Mouse (Mus musculus): ENCODE data around the gene Ilkap. TPM values are rescaled to one million over a fixed set of nuclear protein-coding genes. Genes with fewer than 3 reads are reported as not detected.
A peak's percentile ranks its signal among the peaks of the same experiment; 100 is the strongest.

The Ilkap gene
- polyA plus RNA-seq, 1 experiment = 80.3 TPM

DNA sequence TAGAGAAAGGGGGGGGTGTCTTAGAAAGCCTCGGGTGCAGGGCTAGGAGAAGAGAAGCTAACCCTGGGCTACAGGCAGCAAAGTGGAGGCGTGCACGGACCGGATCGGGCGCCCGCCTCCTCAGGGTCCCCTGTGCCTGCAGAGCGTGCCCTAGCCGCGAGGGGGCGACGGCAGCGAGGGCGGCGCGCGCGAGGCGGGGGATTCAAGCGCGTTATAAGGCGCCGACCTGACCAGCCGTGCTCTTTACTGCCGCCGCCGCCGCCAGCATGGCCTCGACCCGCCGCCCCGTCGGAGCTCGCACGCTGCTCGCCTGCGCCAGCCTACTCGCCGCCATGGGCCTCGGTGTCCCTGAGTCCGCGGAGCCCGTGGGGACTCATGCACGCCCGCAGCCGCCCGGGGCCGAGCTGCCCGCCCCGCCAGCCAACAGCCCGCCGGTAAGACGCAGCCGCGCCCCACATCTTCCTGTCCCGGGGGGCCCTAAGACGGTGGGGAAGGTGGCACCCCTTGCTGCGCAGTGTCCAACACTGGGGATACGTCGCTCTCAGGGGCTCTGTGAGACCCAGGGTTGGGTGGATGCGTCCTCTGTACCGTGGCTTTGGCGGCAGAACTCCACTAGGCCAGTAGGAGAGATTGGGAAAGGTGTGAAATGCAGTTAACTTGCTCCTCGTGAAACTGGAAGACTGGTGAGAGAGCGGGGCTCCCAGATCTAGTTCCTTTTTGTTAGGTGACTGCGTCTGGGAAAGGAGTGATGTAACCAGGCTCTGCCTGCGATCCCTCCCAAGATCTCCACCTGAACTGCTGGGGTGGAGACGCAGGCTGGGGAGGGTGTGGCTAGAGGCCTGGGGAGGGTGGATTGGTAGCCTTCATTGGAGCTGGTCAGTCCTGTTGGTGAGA lies 32.2 kb downstream of the Ilkap start, which contains the start of gene Erfe:
Gene Erfe (plus strand): TSS at position 216 of the 894 bp plus-strand sequence.
- H3K4me2 ChIP-seq (ENCODE audit: low read depth) = peak within 1 kb of the TSS; percentile 69
- H3K79me2 ChIP-seq (ENCODE audit: control insufficient read depth, insufficient read depth) = no peaks in the 10 kb centered on the region
- H3K36me3 ChIP-seq (ENCODE audit: control insufficient read depth, insufficient read depth) = peaks cover 9% of the 10 kb centered on the region
- H3K4me3 ChIP-seq = peak within 1 kb of the TSS; percentile 28
- no peaks in the 10 kb centered on the region for H3K27me3 ChIP-seq (ENCODE audit: control insufficient read depth, insufficient read depth, insufficient read length)
- peak within 1 kb of the TSS; percentile 24 for H3ac ChIP-seq (ENCODE audit: control insufficient read depth, insufficient read length)
- TF ChIP-seq MYOD1 (IDR thresholded peaks at IDR 0.05; ENCODE audit: control insufficient read depth in 1 of 3, insufficient read length in 2 of 3, low read depth in 2 of 3) = peak in 1 of 3 experiments; percentile 24
- TF ChIP-seq MYOG (IDR thresholded peaks at IDR 0.05; ENCODE audit: control insufficient read depth in 1 of 3, insufficient read depth in 1 of 3, insufficient read length in 2 of 3, low read depth in 2 of 3) = no peak
- peak; percentile 80 for TF ChIP-seq POLR2AphosphoS2 (IDR thresholded peaks at IDR 0.05; ENCODE audit: insufficient read length, low read depth)
- no peak for TF ChIP-seq MAX (IDR thresholded peaks at IDR 0.05; ENCODE audit: low read depth)
- TF ChIP-seq TCF3 (IDR thresholded peaks at IDR 0.05; ENCODE audit: insufficient read length, low read depth) = no peak
- TF ChIP-seq REST (IDR thresholded peaks at IDR 0.05; ENCODE audit: insufficient read depth, insufficient read length) = no peak
- no peak for TF ChIP-seq CEBPB (IDR thresholded peaks at IDR 0.05; ENCODE audit: insufficient read depth, poor library complexity, severe bottlenecking)
- TF ChIP-seq POLR2A (IDR thresholded peaks at IDR 0.05; ENCODE audit: insufficient read length, low read depth) = peak; percentile 63
- TF ChIP-seq E2F4 (IDR thresholded peaks at IDR 0.05; ENCODE audit: insufficient read depth) = peak; percentile 88

DNA sequence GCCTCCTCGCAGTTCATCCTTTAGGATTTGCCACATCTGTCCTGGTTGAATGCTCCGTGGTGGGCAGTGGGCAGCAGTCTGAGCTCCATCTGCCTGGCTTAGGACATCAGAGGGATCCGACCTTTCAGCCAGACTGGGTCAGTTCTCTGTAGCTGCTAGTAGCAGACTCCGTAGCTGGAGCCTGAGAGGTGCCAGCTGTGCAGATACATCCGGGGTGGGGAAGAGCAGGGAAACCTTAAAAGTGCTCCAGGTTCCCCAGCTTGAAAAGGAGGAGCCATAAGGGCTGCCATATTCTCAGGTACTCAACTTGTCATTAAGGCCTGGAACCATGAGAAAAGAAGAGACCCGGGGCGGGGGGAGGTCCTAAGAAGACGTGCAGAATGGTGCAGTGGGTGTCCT lies 32.8 kb downstream of the Ilkap start:
- peak overlapping the region; percentile 28 for H3K4me3 ChIP-seq
- H3ac ChIP-seq (ENCODE audit: control insufficient read depth, insufficient read length) = peak overlapping the region; percentile 24
- H3K27me3 ChIP-seq (ENCODE audit: control insufficient read depth, insufficient read depth, insufficient read length) = no peaks in the 10 kb centered on the region
- H3K36me3 ChIP-seq (ENCODE audit: control insufficient read depth, insufficient read depth) = peaks cover 13% of the 10 kb centered on the region
- H3K79me2 ChIP-seq (ENCODE audit: control insufficient read depth, insufficient read depth) = no peaks in the 10 kb centered on the region
- peak overlapping the region; percentile 30 for H3K4me2 ChIP-seq (ENCODE audit: low read depth)
- TF ChIP-seq USF1 (IDR thresholded peaks at IDR 0.05; ENCODE audit: low read depth) = no peak
- no peak for TF ChIP-seq TCF3 (IDR thresholded peaks at IDR 0.05; ENCODE audit: insufficient read length, low read depth)
- no peak for TF ChIP-seq POLR2A (IDR thresholded peaks at IDR 0.05; ENCODE audit: insufficient read length, low read depth)
- TF ChIP-seq MYOD1 (IDR thresholded peaks at IDR 0.05; ENCODE audit: control insufficient read depth in 1 of 3, insufficient read length in 2 of 3, low read depth in 2 of 3) = peak in 1 of 3 experiments; percentile 1
- TF ChIP-seq POLR2AphosphoS2 (IDR thresholded peaks at IDR 0.05; ENCODE audit: insufficient read length, low read depth) = peak; percentile 34
- TF ChIP-seq REST (IDR thresholded peaks at IDR 0.05; ENCODE audit: insufficient read depth, insufficient read length) = no peak

- H3K36me3 ChIP-seq (ENCODE audit: control insufficient read depth, insufficient read depth) = peaks cover 14% of the 10 kb centered on the region
- no peaks in the 10 kb centered on the region for H3K79me2 ChIP-seq (ENCODE audit: control insufficient read depth, insufficient read depth)
- H3K27me3 ChIP-seq (ENCODE audit: control insufficient read depth, insufficient read depth, insufficient read length) = no peaks in the 10 kb centered on the region
- TF ChIP-seq MAX (IDR thresholded peaks at IDR 0.05; ENCODE audit: low read depth) (no peak), USF1 (IDR thresholded peaks at IDR 0.05; ENCODE audit: low read depth) (no peak), POLR2A (IDR thresholded peaks at IDR 0.05; ENCODE audit: insufficient read length, low read depth) (no peak), POLR2AphosphoS2 (IDR thresholded peaks at IDR 0.05; ENCODE audit: insufficient read length, low read depth) (peak; percentile 27), TCF3 (IDR thresholded peaks at IDR 0.05; ENCODE audit: insufficient read length, low read depth) (no peak), REST (IDR thresholded peaks at IDR 0.05; ENCODE audit: insufficient read depth, insufficient read length) (no peak)
- no peak overlapping the region for H3ac ChIP-seq (ENCODE audit: control insufficient read depth, insufficient read length)
- H3K4me3 ChIP-seq = no peak overlapping the region
- no peak overlapping the region for H3K4me2 ChIP-seq (ENCODE audit: low read depth)
These were observed 33.6 kb downstream of the Ilkap start for GRCm38 (mm10) chr1:91364822-91365644.

DNA sequence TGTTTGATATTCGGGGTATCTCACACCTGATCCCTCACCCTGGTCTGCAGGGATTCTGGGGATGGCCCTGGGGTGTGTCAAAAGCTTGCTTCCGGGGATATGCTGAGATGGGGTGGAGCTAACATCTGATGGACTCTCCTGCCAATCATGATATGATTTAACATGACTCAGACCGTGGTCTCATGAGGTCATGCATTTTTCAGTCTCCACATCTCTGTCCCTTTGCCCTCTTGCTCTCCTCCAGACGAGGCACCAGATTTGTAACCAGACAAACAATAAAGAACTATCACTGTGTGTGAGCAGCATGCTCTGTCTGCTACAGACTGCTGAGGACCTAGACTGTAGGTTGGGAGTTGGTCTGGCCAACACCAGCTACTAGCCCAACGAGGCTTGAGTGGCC lies 36.5 kb downstream of the Ilkap start:
- no peak overlapping the region for H3K4me2 ChIP-seq (ENCODE audit: low read depth)
- no peak overlapping the region for H3ac ChIP-seq (ENCODE audit: control insufficient read depth, insufficient read length)
- no peak for TF ChIP-seq MYOD1 (IDR thresholded peaks at IDR 0.05; ENCODE audit: control insufficient read depth in 1 of 3, insufficient read length in 2 of 3, low read depth in 2 of 3)
- no peak for TF ChIP-seq REST (IDR thresholded peaks at IDR 0.05; ENCODE audit: insufficient read depth, insufficient read length)
- TF ChIP-seq POLR2A (IDR thresholded peaks at IDR 0.05; ENCODE audit: insufficient read length, low read depth) = no peak
- TF ChIP-seq E2F4 (IDR thresholded peaks at IDR 0.05; ENCODE audit: insufficient read depth) = no peak
- no peak for TF ChIP-seq CEBPB (IDR thresholded peaks at IDR 0.05; ENCODE audit: insufficient read depth, poor library complexity, severe bottlenecking)
- TF ChIP-seq MYOG (IDR thresholded peaks at IDR 0.05; ENCODE audit: control insufficient read depth in 1 of 3, insufficient read depth in 1 of 3, insufficient read length in 2 of 3, low read depth in 2 of 3) = no peak
- TF ChIP-seq SRF (IDR thresholded peaks at IDR 0.05; ENCODE audit: control insufficient read depth, insufficient read length, low read depth) = no peak
- no peak for TF ChIP-seq POLR2AphosphoS2 (IDR thresholded peaks at IDR 0.05; ENCODE audit: insufficient read length, low read depth)
- no peak for TF ChIP-seq USF1 (IDR thresholded peaks at IDR 0.05; ENCODE audit: low read depth)
- no peak for TF ChIP-seq MAX (IDR thresholded peaks at IDR 0.05; ENCODE audit: low read depth)
- TF ChIP-seq TCF12 (IDR thresholded peaks at IDR 0.05; ENCODE audit: insufficient read depth, poor library complexity, severe bottlenecking) = no peak
- TF ChIP-seq TCF3 (IDR thresholded peaks at IDR 0.05; ENCODE audit: insufficient read length, low read depth) = no peak
- H3K36me3 ChIP-seq (ENCODE audit: control insufficient read depth, insufficient read depth) = peaks cover 29% of the 10 kb centered on the region
- H3K4me3 ChIP-seq = no peak overlapping the region
- H3K27me3 ChIP-seq (ENCODE audit: control insufficient read depth, insufficient read depth, insufficient read length) = no peaks in the 10 kb centered on the region
- no peaks in the 10 kb centered on the region for H3K79me2 ChIP-seq (ENCODE audit: control insufficient read depth, insufficient read depth)

Measured in myocyte (in vitro differentiated cells).